Mouse (Mus musculus) megakaryocyte, embryonic 14.5 days (primary cell): ENCODE data around the gene Dexi.

Experiments
- FLI1 ChIP-seq: IDR thresholded peaks from 2 replicates; pipeline ENCODE4 v1.6.1; 2012; ENCODE audit warnings: low read length, inconsistent platforms, mixed read lengths
- GATA1 ChIP-seq: IDR thresholded peaks from 3 replicates; pipeline ENCODE4 v1.6.1; 2012; ENCODE audit warnings: mixed read lengths, low read length, inconsistent platforms, borderline replicate concordance

DNA sequence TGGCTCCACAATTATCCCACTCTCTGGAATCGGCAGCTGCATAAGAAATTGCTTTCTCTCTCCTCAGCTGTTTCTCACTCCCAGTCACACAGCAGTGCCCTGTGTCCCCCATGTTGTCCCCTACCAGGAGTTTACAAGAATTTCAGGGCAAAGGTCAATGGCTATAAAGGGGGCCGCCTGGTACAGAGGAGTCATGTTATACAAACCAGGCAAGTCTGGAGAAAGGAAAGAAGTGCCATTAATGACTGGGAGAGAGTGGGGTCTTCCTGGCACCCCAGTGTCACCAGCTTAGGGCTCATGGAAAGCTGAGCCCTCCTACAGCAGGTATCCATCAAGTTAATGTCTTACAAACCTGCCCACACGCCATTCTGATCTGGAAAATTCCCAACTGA, 88.3 kb downstream of the Dexi start:
- TF ChIP-seq GATA1: no peak
- TF ChIP-seq FLI1: no peak
